Mouse (Mus musculus): ENCODE data around the gene Prokr2. TPM values are rescaled to one million over a fixed set of nuclear protein-coding genes. Genes with fewer than 3 reads are reported as not detected.
A peak's percentile ranks its signal among the peaks of the same experiment; 100 is the strongest.
"Not testable (repeated sequence)": the region's sequence is repeated elsewhere in the genome, so short reads cannot be mapped to it uniquely, and the experiment has no call there.

The Prokr2 gene
- polyA plus RNA-seq, 1 experiment from 2014 or later: 3.0 TPM

GRCm38 (mm10) chr2:132316041-132316808, 69.0 kb downstream of the Prokr2 start:
- H3K9ac ChIP-seq (replicated peaks; ENCODE audit: low read depth, low read length): no peak overlapping the region
- peak; percentile 85; the same call in 1 of the 2 replicates for ATAC-seq (ENCODE audit: low read depth)
- no peaks in the 10 kb centered on the region for H3K36me3 ChIP-seq (ENCODE audit: control insufficient read depth, insufficient read depth, low read length)
- H3K4me1 ChIP-seq (ENCODE audit: control insufficient read depth, insufficient read depth, low read length): no peaks in the 10 kb centered on the region
- no peak overlapping the region for H3K4me3 ChIP-seq (ENCODE audit: low read depth, low read length)
- 44% methylated on average over 8 of the region's 8 CpGs for WGBS
- H3K4me2 ChIP-seq (ENCODE audit: low read depth, low read length): no peak overlapping the region
- no peaks in the 10 kb centered on the region for H3K27me3 ChIP-seq (ENCODE audit: control insufficient read depth, insufficient read depth, low read length)
- 0 out of 2 replicates have a peak overlapping the region, but pooled peaks have one; percentile 12 for H3K27ac ChIP-seq (ENCODE audit: low read depth, low read length)
- H3K9me3 ChIP-seq (ENCODE audit: control insufficient read depth, low read length): no peaks in the 10 kb centered on the region

- H3K36me3 ChIP-seq (ENCODE audit: control insufficient read depth, insufficient read depth, low read length); H3K9ac ChIP-seq (replicated peaks; ENCODE audit: low read depth, low read length); ATAC-seq (ENCODE audit: low read depth); H3K27me3 ChIP-seq (ENCODE audit: control insufficient read depth, insufficient read depth, low read length); H3K9me3 ChIP-seq (ENCODE audit: control insufficient read depth, low read length); H3K4me2 ChIP-seq (ENCODE audit: low read depth, low read length); H3K4me1 ChIP-seq (ENCODE audit: control insufficient read depth, insufficient read depth, low read length); H3K27ac ChIP-seq (ENCODE audit: low read depth, low read length); H3K4me3 ChIP-seq (ENCODE audit: low read depth, low read length): not testable (repeated sequence)
- WGBS: 88% methylated on average over 8 of the region's 8 CpGs
Observed at GRCm38 (mm10) chr2:132314057-132314456, 71.2 kb downstream of the Prokr2 start.

- 93% methylated on average over 2 of the region's 2 CpGs for WGBS
- 0 out of 2 replicates have a peak, but pooled peaks have one; percentile 16 for ATAC-seq (ENCODE audit: low read depth)
Observed at GRCm38 (mm10) chr2:132313568-132313967, 71.7 kb downstream of the Prokr2 start.

GRCm38 (mm10) chr2:132312616-132313015, 72.6 kb downstream of the Prokr2 start:
- Histone ChIP-seq H3K9me3 (ENCODE audit: control insufficient read depth, low read length) (no peaks in the 10 kb centered on the region), H3K4me2 (ENCODE audit: low read depth, low read length) (no peak overlapping the region), H3K4me1 (ENCODE audit: control insufficient read depth, insufficient read depth, low read length) (no peaks in the 10 kb centered on the region), H3K27me3 (ENCODE audit: control insufficient read depth, insufficient read depth, low read length) (no peaks in the 10 kb centered on the region), H3K36me3 (ENCODE audit: control insufficient read depth, insufficient read depth, low read length) (peaks cover 7% of the 10 kb centered on the region), H3K9ac (replicated peaks; ENCODE audit: low read depth, low read length) (no peak overlapping the region), H3K27ac (ENCODE audit: low read depth, low read length) (no peak overlapping the region), H3K4me3 (ENCODE audit: low read depth, low read length) (no peak overlapping the region)
- 87% methylated on average over 5 of the region's 5 CpGs for WGBS
- no peak for ATAC-seq (ENCODE audit: low read depth)

More at GRCm38 (mm10) chr2:132313568-132313967, 71.7 kb downstream of the Prokr2 start:
- no peak overlapping the region for H3K27ac ChIP-seq (ENCODE audit: low read depth, low read length)
- no peaks in the 10 kb centered on the region for H3K27me3 ChIP-seq (ENCODE audit: control insufficient read depth, insufficient read depth, low read length)
- H3K4me1 ChIP-seq (ENCODE audit: control insufficient read depth, insufficient read depth, low read length): no peaks in the 10 kb centered on the region
- H3K9ac ChIP-seq (replicated peaks; ENCODE audit: low read depth, low read length): no peak overlapping the region
- no peak overlapping the region for H3K4me2 ChIP-seq (ENCODE audit: low read depth, low read length)
- peaks cover 7% of the 10 kb centered on the region for H3K36me3 ChIP-seq (ENCODE audit: control insufficient read depth, insufficient read depth, low read length)
- H3K9me3 ChIP-seq (ENCODE audit: control insufficient read depth, low read length): no peaks in the 10 kb centered on the region
- no peak overlapping the region for H3K4me3 ChIP-seq (ENCODE audit: low read depth, low read length)

- Histone ChIP-seq H3K4me3 (ENCODE audit: low read depth, low read length) (no peak overlapping the region), H3K9ac (replicated peaks; ENCODE audit: low read depth, low read length) (no peak overlapping the region), H3K36me3 (ENCODE audit: control insufficient read depth, insufficient read depth, low read length) (peaks cover 16% of the 10 kb centered on the region), H3K27ac (ENCODE audit: low read depth, low read length) (no peak overlapping the region), H3K9me3 (ENCODE audit: control insufficient read depth, low read length) (no peaks in the 10 kb centered on the region), H3K4me2 (ENCODE audit: low read depth, low read length) (no peak overlapping the region), H3K27me3 (ENCODE audit: control insufficient read depth, insufficient read depth, low read length) (no peaks in the 10 kb centered on the region), H3K4me1 (ENCODE audit: control insufficient read depth, insufficient read depth, low read length) (no peaks in the 10 kb centered on the region)
- 93% methylated on average over 6 of the region's 6 CpGs for WGBS
- no peak for ATAC-seq (ENCODE audit: low read depth)
Observed at GRCm38 (mm10) chr2:132309398-132309930, 75.8 kb downstream of the Prokr2 start.

- Histone ChIP-seq H3K27me3 (ENCODE audit: control insufficient read depth, insufficient read depth, low read length) (no peaks in the 10 kb centered on the region), H3K4me2 (ENCODE audit: low read depth, low read length) (no peak overlapping the region), H3K4me1 (ENCODE audit: control insufficient read depth, insufficient read depth, low read length) (no peaks in the 10 kb centered on the region), H3K4me3 (ENCODE audit: low read depth, low read length) (no peak overlapping the region), H3K9ac (replicated peaks; ENCODE audit: low read depth, low read length) (no peak overlapping the region), H3K9me3 (ENCODE audit: control insufficient read depth, low read length) (no peaks in the 10 kb centered on the region), H3K36me3 (ENCODE audit: control insufficient read depth, insufficient read depth, low read length) (peaks cover 18% of the 10 kb centered on the region), H3K27ac (ENCODE audit: low read depth, low read length) (no peak overlapping the region)
- WGBS: 97% methylated on average over 6 of the region's 6 CpGs
- ATAC-seq (ENCODE audit: low read depth): no peak
Observed at GRCm38 (mm10) chr2:132308829-132309228, 76.4 kb downstream of the Prokr2 start.

GRCm38 (mm10) chr2:132307213-132307843, 77.9 kb downstream of the Prokr2 start:
- no peak overlapping the region for H3K4me2 ChIP-seq (ENCODE audit: low read depth, low read length)
- no peaks in the 10 kb centered on the region for H3K9me3 ChIP-seq (ENCODE audit: control insufficient read depth, low read length)
- H3K9ac ChIP-seq (replicated peaks; ENCODE audit: low read depth, low read length): no peak overlapping the region
- H3K4me3 ChIP-seq (ENCODE audit: low read depth, low read length): no peak overlapping the region
- no peak for ATAC-seq (ENCODE audit: low read depth)
- 89% methylated on average over 11 of the region's 11 CpGs for WGBS
- H3K4me1 ChIP-seq (ENCODE audit: control insufficient read depth, insufficient read depth, low read length): no peaks in the 10 kb centered on the region
- peaks cover 20% of the 10 kb centered on the region for H3K36me3 ChIP-seq (ENCODE audit: control insufficient read depth, insufficient read depth, low read length)
- no peaks in the 10 kb centered on the region for H3K27me3 ChIP-seq (ENCODE audit: control insufficient read depth, insufficient read depth, low read length)
- no peak overlapping the region for H3K27ac ChIP-seq (ENCODE audit: low read depth, low read length)

GRCm38 (mm10) chr2:132305988-132306387, 79.3 kb downstream of the Prokr2 start:
- no peaks in the 10 kb centered on the region for H3K4me1 ChIP-seq (ENCODE audit: control insufficient read depth, insufficient read depth, low read length)
- no peak overlapping the region for H3K27ac ChIP-seq (ENCODE audit: low read depth, low read length)
- 56% methylated on average over 4 of the region's 4 CpGs for WGBS
- H3K36me3 ChIP-seq (ENCODE audit: control insufficient read depth, insufficient read depth, low read length): peaks cover 28% of the 10 kb centered on the region
- no peak overlapping the region for H3K9ac ChIP-seq (replicated peaks; ENCODE audit: low read depth, low read length)
- no peak overlapping the region for H3K4me2 ChIP-seq (ENCODE audit: low read depth, low read length)
- H3K4me3 ChIP-seq (ENCODE audit: low read depth, low read length): no peak overlapping the region
- H3K9me3 ChIP-seq (ENCODE audit: control insufficient read depth, low read length): no peaks in the 10 kb centered on the region
- no peak for ATAC-seq (ENCODE audit: low read depth)
- H3K27me3 ChIP-seq (ENCODE audit: control insufficient read depth, insufficient read depth, low read length): no peaks in the 10 kb centered on the region

GRCm38 (mm10) chr2:132305165-132305564, 80.1 kb downstream of the Prokr2 start:
- Histone ChIP-seq H3K4me2 (ENCODE audit: low read depth, low read length) (no peak overlapping the region), H3K4me3 (ENCODE audit: low read depth, low read length) (no peak overlapping the region), H3K36me3 (ENCODE audit: control insufficient read depth, insufficient read depth, low read length) (peaks cover 27% of the 10 kb centered on the region), H3K9me3 (ENCODE audit: control insufficient read depth, low read length) (no peaks in the 10 kb centered on the region), H3K4me1 (ENCODE audit: control insufficient read depth, insufficient read depth, low read length) (no peaks in the 10 kb centered on the region), H3K27me3 (ENCODE audit: control insufficient read depth, insufficient read depth, low read length) (no peaks in the 10 kb centered on the region), H3K9ac (replicated peaks; ENCODE audit: low read depth, low read length) (no peak overlapping the region), H3K27ac (ENCODE audit: low read depth, low read length) (no peak overlapping the region)
- ATAC-seq (ENCODE audit: low read depth): no peak
- WGBS: 95% methylated on average over 7 of the region's 7 CpGs

All from neural tube, embryonic 14.5 days (tissue).